Mouse (Mus musculus): ENCODE measurements at regions not wholly inside any gene's neighbourhood (a gene's known extent, or its start where the extent isn't known, plus 50 kb on each side); places are given as distances from the start of the nearest gene placed in this dataset.

- no peak for TF ChIP-seq CTCF (IDR thresholded peaks at IDR 0.05; ENCODE audit: borderline replicate concordance, control insufficient read depth, extremely low read depth, insufficient read depth, low read length, poor library complexity)
- no peak for TF ChIP-seq POLR2A (IDR thresholded peaks at IDR 0.05; ENCODE audit: control insufficient read depth, extremely low read depth, insufficient read depth, low read length, poor library complexity)
Observed at GRCm38 (mm10) chr7:68610499-68610898, 138.5 kb downstream of the Arrdc4 start.
